Mouse (Mus musculus): ENCODE measurements around the gene Lrrc4c.

Gene Lrrc4c

DNA sequence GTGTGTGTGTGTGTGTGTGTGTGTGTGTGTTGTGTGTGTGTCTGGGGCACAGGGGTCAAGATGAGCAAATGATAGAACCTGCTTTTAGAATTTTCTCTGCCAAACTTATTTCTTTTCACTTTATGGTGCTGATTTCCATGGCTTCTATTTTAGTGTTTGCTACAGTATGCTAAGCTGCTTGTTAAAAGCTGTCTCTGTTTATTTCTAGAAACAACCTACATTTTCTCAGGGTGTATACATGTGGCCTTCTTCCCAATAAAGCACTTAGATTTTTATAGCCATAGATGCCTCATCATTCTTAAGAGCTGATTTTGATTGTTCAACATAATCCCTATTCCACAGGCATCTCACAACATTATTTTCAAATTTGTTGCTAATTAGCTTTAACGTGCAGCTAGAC lies 229.2 kb downstream of the Lrrc4c start:
- no peak for DNase-seq (ENCODE audit: low spot score)

DNA sequence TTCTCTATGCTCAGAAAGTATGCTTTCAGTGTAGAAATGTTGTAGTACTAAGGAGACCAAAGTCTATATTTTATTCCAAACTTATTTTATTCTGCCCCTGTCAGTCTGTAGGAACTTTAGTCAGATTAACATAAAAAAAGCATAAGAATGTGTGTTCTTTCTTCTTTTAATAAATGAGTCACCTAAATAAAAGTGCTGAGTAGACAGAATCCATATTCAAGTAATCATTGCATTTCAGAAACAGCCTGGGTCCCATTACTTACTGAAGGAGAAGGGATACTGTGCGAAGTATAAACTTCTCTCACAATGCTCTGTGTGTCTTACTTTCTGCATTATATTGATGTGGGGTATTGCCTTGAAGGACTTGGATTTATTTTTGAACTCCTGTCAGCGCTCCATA lies 255.8 kb downstream of the Lrrc4c start:
- no peak for DNase-seq (ENCODE audit: low spot score)

DNA sequence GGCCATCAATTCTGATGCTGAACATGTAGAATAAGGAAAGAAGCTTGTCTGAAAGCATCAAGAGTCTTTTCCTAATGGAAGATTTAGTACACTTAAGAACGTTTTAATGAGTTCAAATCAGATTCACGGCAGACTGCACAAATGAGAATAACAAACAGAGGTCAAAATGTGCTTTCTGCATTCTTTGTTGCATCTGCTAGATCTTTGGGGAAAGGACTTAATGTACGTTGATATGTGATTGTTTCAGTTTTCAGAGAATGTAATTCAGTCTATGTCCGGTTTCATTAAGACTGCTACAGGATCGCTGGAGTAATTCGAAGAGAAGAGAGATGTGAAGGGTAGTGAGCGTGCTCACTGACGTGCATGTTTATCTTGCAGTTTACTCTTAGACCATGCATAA lies 259.7 kb downstream of the Lrrc4c start:
- no peak for DNase-seq (ENCODE audit: low spot score)

DNA sequence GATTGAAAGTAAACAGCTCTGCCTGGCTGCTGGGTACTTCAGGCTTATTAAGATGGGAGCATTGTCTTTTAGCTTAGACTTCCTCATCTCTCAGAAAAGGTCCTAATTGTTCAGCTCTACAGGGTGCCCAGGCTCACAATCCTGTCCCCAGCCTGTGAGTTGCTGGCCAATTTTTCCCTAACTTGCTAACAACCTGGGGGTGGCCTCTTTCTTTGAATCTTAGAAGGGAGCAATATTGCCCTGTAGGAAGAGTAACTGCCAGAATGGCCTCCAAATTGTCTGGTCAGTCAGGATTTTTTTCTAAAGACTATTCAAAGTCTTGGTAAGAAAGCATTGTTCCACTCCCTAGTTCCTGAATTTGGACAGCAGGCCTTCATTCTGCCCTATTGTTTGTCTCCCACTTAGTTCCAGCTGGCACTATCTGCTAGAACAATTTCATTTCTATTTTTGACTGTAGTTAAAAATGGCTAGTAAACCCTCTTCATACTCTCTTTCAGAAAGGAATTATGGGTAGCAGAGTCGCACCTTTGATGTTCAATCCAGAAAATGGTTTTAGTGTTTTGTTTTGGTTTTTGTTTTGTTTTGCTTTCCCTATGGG lies 262.3 kb downstream of the Lrrc4c start:
- no peak for DNase-seq (ENCODE audit: low spot score)

DNA sequence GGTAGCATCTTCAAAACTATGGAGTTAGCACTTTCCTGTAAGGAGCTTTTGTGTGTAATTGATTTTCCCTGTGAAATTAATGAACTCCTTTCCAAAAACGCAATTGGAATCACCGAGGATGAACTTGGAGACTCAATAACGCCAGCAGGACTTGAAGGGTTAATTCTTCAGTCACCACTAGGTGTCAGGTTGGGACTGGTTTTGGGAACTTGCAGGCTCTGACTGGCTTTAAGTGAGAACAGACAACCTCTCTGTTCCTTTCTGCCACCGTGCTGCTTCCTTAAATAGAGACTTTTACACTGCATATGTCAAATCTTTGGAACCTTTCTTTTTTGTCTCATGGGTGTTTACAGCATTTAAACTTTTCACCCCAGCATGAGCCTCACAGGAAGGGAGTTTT lies 267.7 kb downstream of the Lrrc4c start:
- DNase-seq (ENCODE audit: low spot score), result peak; percentile 25

DNA sequence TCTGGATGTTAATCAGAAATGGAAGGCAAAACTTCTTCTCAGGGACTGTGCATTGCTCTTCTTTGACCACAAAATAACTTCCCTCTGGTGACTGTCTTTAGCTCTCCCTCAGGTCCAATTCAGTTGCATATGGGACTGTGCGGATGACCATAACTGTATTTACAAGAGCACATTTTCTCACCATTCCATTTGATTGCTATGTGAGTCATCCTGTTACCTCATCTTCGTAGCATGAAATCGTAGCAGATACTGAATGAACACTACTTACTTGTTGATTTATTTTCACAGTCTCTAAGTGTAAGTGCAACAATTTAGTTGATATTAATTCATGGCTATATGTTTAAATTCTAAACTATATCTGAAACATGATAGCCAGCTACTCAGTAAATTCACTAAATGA lies 286.8 kb downstream of the Lrrc4c start:
- no peak for DNase-seq (ENCODE audit: low spot score)

DNA sequence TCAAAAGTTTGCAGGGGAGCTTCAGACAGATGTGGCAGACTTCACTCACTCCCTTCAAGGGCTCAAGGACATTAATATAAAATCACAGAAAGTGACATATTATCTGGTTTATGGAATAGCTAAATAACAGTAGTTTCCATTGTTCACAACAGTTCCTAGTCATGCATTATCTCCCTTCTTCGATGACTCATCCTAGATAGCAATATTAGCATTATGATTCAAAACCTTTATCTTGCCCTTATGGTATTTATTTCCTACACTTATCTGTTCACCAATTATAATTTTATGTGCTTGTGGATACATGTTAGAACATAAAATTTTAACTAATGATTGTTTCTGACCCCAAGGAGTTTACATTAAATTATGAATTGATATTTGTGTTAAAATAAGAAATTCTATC lies 296.2 kb downstream of the Lrrc4c start:
- DNase-seq (ENCODE audit: low spot score), result no peak

DNA sequence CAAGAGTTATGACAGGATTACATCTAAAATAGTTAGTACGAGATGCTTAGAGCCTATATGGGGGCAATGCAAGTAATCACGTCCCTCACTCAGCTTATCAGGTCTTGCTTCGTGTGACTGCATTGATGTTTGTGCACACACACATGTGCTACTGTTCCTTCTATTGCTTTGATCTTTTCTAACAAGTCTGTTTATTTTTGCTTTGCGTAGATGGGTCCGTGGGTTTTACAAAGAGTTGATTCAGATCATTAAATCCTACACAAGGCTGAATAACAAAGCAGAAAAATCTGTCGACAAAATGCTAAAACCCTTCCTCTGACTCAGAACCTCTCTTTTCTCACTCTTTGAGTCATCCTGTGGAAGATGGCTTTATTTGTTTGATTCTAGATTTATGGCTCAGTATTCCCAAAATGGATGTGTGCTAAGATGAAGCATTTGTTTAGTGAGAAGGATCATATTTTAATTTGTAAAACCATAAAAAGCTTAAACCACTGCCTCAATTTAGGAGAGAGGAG lies 300.8 kb downstream of the Lrrc4c start:
- no peak for DNase-seq (ENCODE audit: low spot score)

DNA sequence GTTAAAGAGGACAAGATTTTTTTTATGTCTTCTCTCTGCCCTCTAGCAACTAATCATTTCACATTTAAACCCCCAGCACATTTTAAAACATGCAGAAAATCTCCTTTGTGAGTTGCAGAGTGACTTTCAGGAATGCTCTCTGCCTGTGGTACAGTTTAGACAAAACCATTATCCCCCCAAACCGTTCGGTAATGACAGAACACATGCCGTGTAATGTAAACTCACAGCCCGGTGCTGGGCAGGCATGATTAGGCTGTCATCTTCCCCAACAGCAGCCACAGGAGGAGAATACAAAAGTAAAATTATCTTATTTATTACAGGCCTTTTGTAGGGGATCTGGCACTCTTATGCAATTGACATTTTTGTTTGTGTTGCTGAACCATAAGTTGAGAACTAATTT lies 349.1 kb downstream of the Lrrc4c start:
- DNase-seq (ENCODE audit: low spot score), result no peak

DNA sequence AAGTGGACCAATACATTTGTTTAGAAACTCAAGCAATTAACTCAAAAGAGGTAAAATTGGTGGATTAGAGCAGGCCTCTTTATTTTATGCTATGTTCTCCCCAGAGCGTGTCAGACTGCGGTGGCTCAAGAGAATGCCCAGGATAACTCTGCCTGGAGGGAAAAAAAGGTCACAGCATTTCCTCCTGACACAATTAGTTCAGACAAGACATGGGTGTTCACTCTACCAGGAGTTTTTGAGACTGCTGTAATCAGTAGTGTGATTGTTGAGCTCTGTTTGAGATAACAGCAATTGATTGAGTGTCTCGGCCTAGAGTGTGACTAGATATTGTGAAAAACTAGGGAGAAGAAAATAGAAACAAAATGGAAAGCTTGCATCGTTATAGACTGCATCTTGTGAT lies 363.8 kb downstream of the Lrrc4c start:
- no peak for DNase-seq (ENCODE audit: low spot score)

DNA sequence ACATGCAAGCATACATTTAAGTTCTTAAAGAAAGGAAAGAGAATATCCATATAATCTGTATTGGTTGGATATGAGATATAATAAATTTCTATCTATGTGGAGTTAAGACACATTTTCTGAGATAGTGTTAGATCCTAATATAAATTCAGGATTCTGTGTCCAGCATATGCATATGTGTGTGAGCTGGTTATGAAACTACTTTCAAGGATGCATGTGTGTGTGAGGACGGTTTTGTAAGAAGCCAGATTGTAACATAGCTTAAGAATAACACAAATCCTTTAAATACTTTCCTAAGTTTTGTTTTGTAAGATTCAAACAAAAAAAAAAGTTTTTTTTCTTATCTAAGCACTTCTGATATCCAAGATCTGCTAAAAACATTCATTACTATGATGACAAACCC lies 367.4 kb downstream of the Lrrc4c start:
- DNase-seq (ENCODE audit: low spot score), result no peak

DNA sequence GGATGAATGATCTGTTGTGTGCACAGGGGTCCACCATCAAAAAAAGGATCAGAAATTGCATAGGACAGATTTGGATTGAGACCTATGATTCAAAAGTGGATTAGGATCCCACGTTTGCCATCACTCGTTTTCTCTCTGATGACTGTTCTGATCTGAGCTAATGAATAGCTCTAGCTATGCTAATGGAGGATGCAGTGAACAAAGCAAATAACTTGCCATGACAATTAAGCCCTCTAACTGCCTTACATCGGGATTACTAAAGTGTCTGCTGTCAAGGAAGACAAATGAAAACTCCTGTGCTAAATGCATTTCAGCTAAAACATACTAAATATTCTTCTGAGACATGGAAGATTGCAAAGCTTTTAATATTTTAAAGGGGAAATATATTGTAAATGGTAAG lies 387.0 kb downstream of the Lrrc4c start:
- no peak for DNase-seq (ENCODE audit: low spot score)

DNA sequence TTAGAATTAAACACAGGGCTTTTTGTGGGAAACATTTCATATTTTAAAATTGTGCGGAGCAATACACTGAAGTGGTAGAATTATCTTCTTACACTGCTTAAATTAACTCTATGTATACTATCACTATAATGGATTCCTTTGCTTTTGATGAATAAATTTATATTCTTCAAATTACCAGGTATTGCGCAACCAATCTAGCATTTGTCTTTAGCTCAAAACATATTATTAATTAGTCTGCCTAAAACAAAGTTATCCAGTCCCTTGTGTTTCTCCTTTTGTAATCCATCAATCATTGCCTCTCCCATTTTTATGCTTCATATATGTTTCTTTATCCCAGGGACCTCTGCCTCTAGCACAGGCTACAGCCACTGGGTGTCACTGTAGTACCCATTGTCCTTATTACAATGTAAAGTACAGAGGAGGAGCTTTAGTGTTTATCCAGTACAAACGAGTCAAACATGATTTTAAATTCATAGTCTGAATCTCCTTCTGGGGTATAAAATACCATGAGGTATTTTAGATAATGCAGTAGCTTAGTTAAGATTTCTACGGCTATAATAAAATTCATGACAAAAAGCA lies 389.9 kb downstream of the Lrrc4c start:
- DNase-seq (ENCODE audit: low spot score), result no peak

DNA sequence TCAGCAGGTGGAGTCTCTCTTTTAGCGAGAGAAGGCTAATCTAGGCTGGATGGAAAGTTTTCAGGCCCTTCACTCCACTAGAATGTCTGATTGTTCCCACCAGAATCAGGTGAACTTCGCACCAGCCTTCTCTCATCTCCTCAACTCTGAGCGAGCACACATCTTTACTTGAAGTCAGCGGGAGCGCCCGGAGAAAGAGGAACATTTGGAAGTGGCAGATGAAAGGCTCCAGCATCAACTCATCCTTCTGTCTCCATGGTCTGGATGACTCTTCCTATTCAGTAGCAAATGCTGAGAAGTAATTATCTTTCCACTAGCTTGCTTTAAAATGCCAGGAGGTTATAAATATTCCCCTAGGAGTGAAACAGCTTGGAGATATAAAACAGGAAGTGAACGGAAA lies 396.6 kb downstream of the Lrrc4c start:
- DNase-seq (ENCODE audit: low spot score), result no peak

DNA sequence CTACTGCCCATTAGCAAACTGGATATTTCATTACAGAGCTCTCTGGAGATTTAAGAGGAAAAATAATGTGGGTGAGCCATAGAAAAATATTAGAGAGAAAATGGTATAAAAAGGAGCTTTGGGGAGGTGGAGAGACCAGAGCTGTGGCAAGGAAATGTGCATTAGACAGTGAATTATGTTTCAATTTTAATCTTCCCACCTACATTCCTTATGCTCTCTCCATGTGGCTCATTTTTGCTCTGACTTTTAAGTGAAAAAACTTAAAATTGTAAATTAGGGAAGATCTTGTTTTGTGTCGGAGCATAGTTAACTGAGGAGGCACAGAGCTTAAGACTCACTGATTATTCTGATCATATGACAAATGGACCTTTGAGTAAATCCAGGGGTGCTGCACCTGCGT lies 399.4 kb downstream of the Lrrc4c start:
- no peak for DNase-seq (ENCODE audit: low spot score)

DNA sequence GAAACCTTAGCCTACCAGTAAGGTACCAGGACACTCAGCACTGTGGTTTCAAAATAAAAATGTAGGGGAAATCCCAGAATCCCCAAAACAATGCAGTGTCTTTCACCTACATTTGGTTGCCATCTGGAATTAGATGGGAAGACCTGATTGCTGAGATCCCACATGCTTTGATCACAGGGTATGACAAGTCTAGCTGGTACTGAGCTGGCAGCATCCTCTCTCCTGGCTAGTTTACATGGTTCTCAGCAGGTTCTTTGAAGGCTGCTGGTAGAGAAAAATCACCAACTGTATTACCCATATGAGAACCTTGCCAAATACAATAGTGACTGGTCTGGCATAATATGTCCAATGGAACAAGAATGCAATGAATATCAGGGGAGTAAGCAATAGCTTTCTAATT lies 405.4 kb downstream of the Lrrc4c start:
- DNase-seq (ENCODE audit: low spot score), result no peak

DNA sequence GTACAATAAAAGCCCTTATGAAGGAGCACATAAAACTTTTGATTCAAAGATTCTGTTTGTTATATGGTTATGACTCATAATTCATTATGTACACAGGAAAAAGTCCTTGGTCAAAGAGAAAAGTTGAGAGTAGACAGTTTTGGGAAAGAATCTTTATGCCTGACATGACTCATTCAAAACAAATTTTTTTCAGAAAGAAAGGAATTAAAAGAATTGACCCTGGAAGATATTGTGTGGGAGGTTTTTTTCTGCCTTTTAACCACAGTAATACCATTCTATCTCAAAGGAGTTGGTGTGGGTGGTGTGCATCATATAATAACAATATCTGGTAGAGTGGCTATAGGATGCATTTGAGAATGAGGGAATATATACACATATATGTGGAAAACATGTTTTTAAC lies 418.1 kb downstream of the Lrrc4c start:
- DNase-seq (ENCODE audit: low spot score), result no peak

DNA sequence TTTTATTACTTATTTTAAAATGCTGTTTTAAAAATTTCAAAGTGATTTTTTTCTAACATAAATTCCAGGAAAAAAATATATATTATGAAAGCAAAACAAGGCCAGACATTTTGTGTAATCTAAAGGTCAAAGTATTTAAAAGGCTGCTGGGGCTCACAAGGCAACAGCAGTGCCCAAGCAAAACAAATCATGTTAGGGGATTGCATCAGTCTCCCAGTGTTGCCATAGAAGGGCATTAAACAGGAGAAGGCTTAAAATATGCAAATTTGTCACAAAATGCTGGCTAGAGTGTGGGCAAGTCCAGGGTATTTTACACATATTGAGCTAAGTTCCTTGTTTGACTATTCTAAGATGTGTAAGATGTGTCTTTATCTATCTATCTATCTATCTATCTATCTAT lies 437.1 kb downstream of the Lrrc4c start:
- DNase-seq (ENCODE audit: low spot score), result no peak

DNA sequence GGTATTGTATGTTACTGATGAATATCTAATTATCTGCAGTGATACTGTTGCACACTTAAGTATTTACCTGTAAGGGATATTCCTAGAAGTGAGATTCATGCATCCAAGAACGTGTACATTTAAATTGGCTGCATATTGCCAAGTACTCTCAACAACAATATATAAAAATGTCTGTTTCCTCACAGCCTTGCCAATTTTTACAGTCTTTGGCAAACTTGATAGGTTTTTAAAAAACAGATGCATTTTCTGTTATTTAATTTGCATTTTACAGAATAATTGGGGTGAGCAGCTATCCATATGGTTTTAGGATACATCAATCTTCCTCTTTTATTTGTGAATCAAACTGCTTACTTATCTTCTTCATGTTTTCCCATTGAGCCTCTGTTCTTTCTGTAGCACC lies 439.7 kb downstream of the Lrrc4c start:
- DNase-seq (ENCODE audit: low spot score), result no peak

DNA sequence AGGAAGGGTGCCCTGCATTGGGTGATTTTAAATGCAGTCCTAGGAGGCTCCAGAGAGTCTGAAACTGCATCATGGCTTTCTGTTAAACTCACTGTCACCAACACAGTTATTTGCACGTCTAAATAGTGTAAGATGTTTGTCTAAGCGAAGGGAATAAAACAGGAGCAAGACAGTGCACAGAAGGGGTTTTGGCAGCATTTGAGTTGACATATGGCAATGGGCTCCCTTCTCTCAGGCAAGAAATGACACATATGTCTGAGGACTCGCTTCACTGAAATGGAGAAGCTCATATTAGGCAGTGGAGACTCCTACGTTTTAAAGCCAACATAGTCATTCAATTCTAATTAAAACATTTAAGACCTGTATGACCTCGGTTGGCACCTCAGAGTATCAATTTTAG lies 445.6 kb downstream of the Lrrc4c start:
- DNase-seq (ENCODE audit: low spot score), result no peak

DNA sequence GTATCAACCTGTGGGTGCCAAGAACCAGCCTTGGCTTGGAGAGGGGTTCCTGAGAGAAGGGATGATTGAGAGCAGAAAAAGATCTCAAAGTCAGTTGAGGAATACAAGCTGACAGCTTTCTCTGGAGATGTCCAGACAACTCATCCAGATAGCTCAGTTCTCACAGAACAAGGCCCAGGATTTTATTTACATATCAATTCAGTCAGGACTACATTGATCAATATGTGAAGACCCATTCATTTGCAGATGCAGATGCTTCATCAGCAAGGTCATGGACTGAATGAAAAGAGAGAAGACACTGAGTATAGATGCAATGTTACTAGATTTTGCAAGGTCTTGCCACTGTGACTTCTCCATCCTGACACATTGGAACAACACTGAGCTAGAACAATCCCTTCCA lies 457.4 kb downstream of the Lrrc4c start:
- DNase-seq (ENCODE audit: low spot score), result no peak

DNA sequence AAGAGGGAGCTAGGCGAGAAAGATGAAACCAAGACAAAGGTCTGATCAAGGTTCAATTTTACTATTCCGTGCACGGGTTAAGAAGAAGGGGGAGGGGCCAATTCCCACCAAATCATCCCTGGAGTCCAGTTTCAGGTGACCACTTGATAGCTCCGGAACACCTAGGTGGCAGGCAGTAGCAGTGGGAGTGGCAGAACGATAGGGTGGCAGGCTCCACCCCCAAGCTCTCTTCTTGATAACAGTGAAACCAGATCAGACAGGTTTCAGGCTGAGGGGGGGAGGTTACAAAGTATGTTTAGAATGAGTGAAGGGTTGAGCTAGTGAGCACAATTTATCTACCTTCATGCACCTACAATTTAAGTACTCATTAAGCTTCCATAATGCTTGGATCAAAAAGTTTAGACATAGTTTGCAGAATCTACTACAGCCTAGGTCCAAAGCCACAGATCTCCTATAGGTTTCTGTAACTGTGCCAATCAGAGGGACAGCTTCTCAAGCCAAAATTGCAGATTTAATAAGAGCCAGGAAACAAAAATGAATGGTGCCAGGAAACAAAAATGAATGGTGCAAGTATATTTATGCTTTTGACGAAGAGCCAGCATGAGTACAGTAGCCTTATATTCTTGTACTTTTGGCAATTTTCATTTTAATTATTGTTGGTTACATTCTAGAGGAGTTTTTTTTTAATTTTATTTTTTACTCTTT lies 478.9 kb downstream of the Lrrc4c start:
- no peak for DNase-seq (ENCODE audit: low spot score)

DNA sequence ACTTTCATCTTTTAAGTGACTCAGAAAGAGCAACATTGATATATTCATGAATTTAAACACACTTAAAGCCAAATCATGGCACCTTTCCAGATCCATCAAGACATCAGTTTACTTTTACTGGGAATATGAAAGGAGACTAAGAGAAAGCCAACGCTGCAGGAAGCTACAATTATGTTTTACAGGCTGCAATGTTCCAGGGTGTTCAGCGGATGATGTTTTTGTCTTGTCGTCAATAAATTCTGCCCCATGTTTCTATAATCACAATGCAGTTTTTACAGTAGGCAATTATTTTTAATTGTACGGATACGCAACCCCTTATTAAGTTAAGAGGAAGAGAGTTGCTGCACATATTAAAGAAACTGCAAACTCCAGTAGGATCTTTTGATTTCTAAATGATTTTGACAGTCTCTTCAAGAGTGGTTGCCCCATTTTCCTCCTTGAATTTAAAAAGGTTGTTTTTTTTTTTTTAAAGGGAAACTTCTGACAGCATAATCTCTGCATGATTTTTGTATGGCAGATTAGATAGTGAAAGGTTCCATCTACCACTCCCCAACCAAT lies 532.9 kb downstream of the Lrrc4c start:
- no peak for DNase-seq (ENCODE audit: low spot score)

All from ovary, postnatal 14 days (tissue).